Mouse (Mus musculus) cerebellum, adult 8-10 months (tissue): Measurements from ENCODE around the gene Tulp4.

Experiments used
- DNase-seq: peaks from one replicate; pipeline ENCODE4 v3.0.0; 2022

Gene Tulp4

GRCm38 (mm10) chr17:6106361-6107014 is at the start of gene Tulp4:
Tulp4 (plus strand) TSS chr17:6106437.
- peak; percentile 79 for DNase-seq

GRCm38 (mm10) chr17:6062793-6063192 is 43.4 kb upstream of the Tulp4 start:
- DNase-seq: no peak

- DNase-seq: no peak
Measured at GRCm38 (mm10) chr17:6063532-6063931, 42.7 kb upstream of the Tulp4 start.

GRCm38 (mm10) chr17:6066021-6066420 is 40.2 kb upstream of the Tulp4 start:
- DNase-seq: no peak

- no peak for DNase-seq
Measured at GRCm38 (mm10) chr17:6067613-6068012, 38.6 kb upstream of the Tulp4 start.

- no peak for DNase-seq
Measured at GRCm38 (mm10) chr17:6069866-6070265, 36.4 kb upstream of the Tulp4 start.

- DNase-seq: no peak
Measured at GRCm38 (mm10) chr17:6073405-6073804, 32.8 kb upstream of the Tulp4 start.

- peak; percentile 99 for DNase-seq
Measured at GRCm38 (mm10) chr17:6079287-6080122, 26.7 kb upstream of the Tulp4 start, which contains the start of the genes Serac1 and Gtf2h5. Serac1 (minus strand) TSS chr17:6079741. Gtf2h5 (plus strand) TSS chr17:6079786.

- no peak for DNase-seq
Measured at GRCm38 (mm10) chr17:6083323-6083890, 22.8 kb upstream of the Tulp4 start.

- no peak for DNase-seq
Measured at GRCm38 (mm10) chr17:6091604-6092003, 14.6 kb upstream of the Tulp4 start.

GRCm38 (mm10) chr17:6095579-6095978 is 10.7 kb upstream of the Tulp4 start:
- DNase-seq: no peak

GRCm38 (mm10) chr17:6097884-6098283 is 8.4 kb upstream of the Tulp4 start:
- peak; percentile 65 for DNase-seq

GRCm38 (mm10) chr17:6102287-6102686 is 4.0 kb upstream of the Tulp4 start:
- DNase-seq: no peak

- DNase-seq: no peak
Measured at GRCm38 (mm10) chr17:6103566-6103965, 2.7 kb upstream of the Tulp4 start.

GRCm38 (mm10) chr17:6107015-6107601 is 871 bp downstream of the Tulp4 start:
- peak; percentile 71 for DNase-seq

- DNase-seq: no peak
Measured at GRCm38 (mm10) chr17:6108175-6108574, 1.9 kb downstream of the Tulp4 start.

GRCm38 (mm10) chr17:6110956-6111355 is 4.7 kb downstream of the Tulp4 start:
- no peak for DNase-seq

GRCm38 (mm10) chr17:6113653-6114052 is 7.4 kb downstream of the Tulp4 start:
- DNase-seq: no peak

GRCm38 (mm10) chr17:6115085-6115484 is 8.8 kb downstream of the Tulp4 start:
- no peak for DNase-seq

- DNase-seq: no peak
Measured at GRCm38 (mm10) chr17:6117148-6117725, 11.0 kb downstream of the Tulp4 start.

GRCm38 (mm10) chr17:6117917-6118316 is 11.7 kb downstream of the Tulp4 start:
- no peak for DNase-seq

- DNase-seq: peak; percentile 81
Measured at GRCm38 (mm10) chr17:6118861-6119260, 12.6 kb downstream of the Tulp4 start.

- no peak for DNase-seq
Measured at GRCm38 (mm10) chr17:6123776-6124175, 17.5 kb downstream of the Tulp4 start.
